In genomic region chr8:122008395-122008794, GRCm38 (mm10) we compare ENCODE assay signal across 17 mouse cellular contexts. TPM values are rescaled to one million over a fixed set of nuclear protein-coding genes. Genes with fewer than 3 reads are reported as not detected.
DNase-seq lines count a peak whose midpoint lies in the region; ATAC-seq and TF ChIP-seq lines count a peak whose summit lies in the region.
"Had no signal": no experiment of that assay in that cellular context is flagged by ENCODE, and none has a peak within 500 bp of the region (broad histone marks: within the 10 kb centered on the region; RNA-seq: fewer than 3 reads in every experiment).

No protein-coding gene starts in this region.

- H3K27ac ChIP-seq in hindbrain, postnatal 0 days, result no peak overlapping the region
- no peak overlapping the region for H3K27ac ChIP-seq in hindbrain, embryonic 16.5 days (ENCODE audit: low read depth, low read length)
- H3K27ac ChIP-seq: embryonic facial prominence, embryonic 12.5 days; hindbrain, embryonic 15.5 days had no signal

- no peaks in the 10 kb centered on the region for H3K9me3 ChIP-seq in hindbrain, postnatal 0 days (ENCODE audit: low read length)
- H3K9me3 ChIP-seq in hindbrain, embryonic 16.5 days (ENCODE audit: control insufficient read depth, low read length), result no peaks in the 10 kb centered on the region
- H3K9me3 ChIP-seq: embryonic facial prominence, embryonic 12.5 days; hindbrain, embryonic 15.5 days had no signal

- H3K4me2 ChIP-seq in hindbrain, postnatal 0 days (ENCODE audit: low read depth, low read length), result 0 out of 2 replicates have a peak overlapping the region, but pooled peaks have one; percentile 18
- H3K4me2 ChIP-seq in hindbrain, embryonic 16.5 days (ENCODE audit: low read length), result no peak overlapping the region
- H3K4me2 ChIP-seq: embryonic facial prominence, embryonic 12.5 days; heart, embryonic 11.5 days; hindbrain, embryonic 15.5 days had no signal

- no peak for DNase-seq in hindbrain, postnatal 0 days (ENCODE audit: low spot score)
- peak; percentile 34 for DNase-seq in thymus, postnatal 0 days (ENCODE audit: low spot score)
- no peak for DNase-seq in thymus, adult 18-20 months
- peak; percentile 4 for DNase-seq in induced T-regulatory cell, adult 2 months (ENCODE audit: low read depth)
- DNase-seq in cerebellum, adult 8-10 months, result no peak
- DNase-seq in natural killer cell, adult 2 months (ENCODE audit: low spot score in 2 of 2), result no peak
- DNase-seq: adrenal gland, postnatal 10 days; cerebellum, adult 11 months; cerebellum, adult 9-11 months; cerebellum, postnatal 36 days; gastrocnemius, postnatal 10 days; heart, adult 18-20 months had no signal

- ATAC-seq in hindbrain, postnatal 0 days, result no peak
- ATAC-seq in hindbrain, embryonic 16.5 days, result no peak
- ATAC-seq: forebrain, embryonic 16.5 days had no signal

- WGBS in hindbrain, postnatal 0 days, result 86% methylated on average over 5 of the region's 5 CpGs
- 90% methylated on average over 5 of the region's 5 CpGs for WGBS in hindbrain, embryonic 16.5 days

- H3K4me1 ChIP-seq in hindbrain, postnatal 0 days (ENCODE audit: insufficient read depth, low read length), result no peaks in the 10 kb centered on the region
- H3K4me1 ChIP-seq in hindbrain, embryonic 16.5 days (ENCODE audit: control insufficient read depth, insufficient read depth, low read depth, low read length), result no peaks in the 10 kb centered on the region; the same call in 1 of the 2 replicates
- H3K4me1 ChIP-seq: embryonic facial prominence, embryonic 12.5 days had no signal

- TF ChIP-seq CTCF in hindbrain, postnatal 0 days (IDR thresholded peaks at IDR 0.05; ENCODE audit: low read depth), result no peak

- H3K27me3 ChIP-seq in hindbrain, postnatal 0 days (ENCODE audit: insufficient read depth, low read length), result no peaks in the 10 kb centered on the region
- H3K27me3 ChIP-seq in hindbrain, embryonic 16.5 days (replicated peaks; ENCODE audit: control insufficient read depth, insufficient read depth, low read length), result no peaks in the 10 kb centered on the region
- H3K27me3 ChIP-seq: embryonic facial prominence, embryonic 12.5 days; hindbrain, embryonic 15.5 days had no signal

- no peak overlapping the region for H3K9ac ChIP-seq in hindbrain, postnatal 0 days (replicated peaks; ENCODE audit: low read length)
- H3K9ac ChIP-seq in hindbrain, embryonic 16.5 days (ENCODE audit: low read depth, low read length), result no peak overlapping the region
- H3K9ac ChIP-seq: embryonic facial prominence, embryonic 12.5 days; hindbrain, embryonic 15.5 days had no signal

- H3K4me3 ChIP-seq in hindbrain, postnatal 0 days (ENCODE audit: low read length), result no peak overlapping the region
- H3K4me3 ChIP-seq in hindbrain, embryonic 16.5 days (ENCODE audit: low read length), result no peak overlapping the region
- H3K4me3 ChIP-seq: embryonic facial prominence, embryonic 12.5 days; hindbrain, embryonic 15.5 days had no signal

- H3K36me3 ChIP-seq in hindbrain, postnatal 0 days (ENCODE audit: insufficient read depth, low read length), result peaks cover 28% of the 10 kb centered on the region
- peaks cover 10% of the 10 kb centered on the region; the same call in 1 of the 2 replicates for H3K36me3 ChIP-seq in hindbrain, embryonic 16.5 days (ENCODE audit: control insufficient read depth, insufficient read depth, low read length)

RNA-seq across cellular contexts. Expression of gene Banp, which starts 58.8 kb away (rescaled TPM):
- 59.7 and 62.5 TPM in 2 replicates for total RNA-seq in hindbrain, postnatal 0 days (2014; rRNA removed)
- 22.5 and 22.8 TPM in 2 replicates for polyA plus RNA-seq in hindbrain, postnatal 0 days (2015; fragmentation: Nextera tagmentation; extraction: Ambion mirVana)
- 49.9 and 54.9 TPM in 2 replicates for polyA plus RNA-seq in hindbrain, embryonic 16.5 days (2015; fragmentation: Nextera tagmentation; extraction: Ambion mirVana)
- polyA plus RNA-seq in thymus, postnatal 0 days (2015; fragmentation: Nextera tagmentation; extraction: Ambion mirVana), result 29.4 and 38.9 TPM in 2 replicates

Comparison
In these comparisons a context has a peak if more than half of its experiments do, and no peak if none do; other contexts are left out.
1. DNase-seq: peak in thymus, postnatal 0 days (single experiment) and induced T-regulatory cell, adult 2 months (single experiment); none in hindbrain, postnatal 0 days (single experiment), thymus, adult 18-20 months (0 of 2), cerebellum, adult 8-10 months (single experiment) and natural killer cell, adult 2 months (0 of 2).